Mouse (Mus musculus) liver, embryonic 16.5 days (tissue): ENCODE results near the gene Ppm1e. TPM values are rescaled to one million over a fixed set of nuclear protein-coding genes. Genes with fewer than 3 reads are reported as not detected.

ENCODE experiments used
- ATAC-seq: fragments of 200-750 bp; cut with Nextera tagmentation; 2 replicates; pipeline ENCODE4 v1.8.0; 2017; ENCODE audit warnings: low read depth, mild to moderate bottlenecking, moderate number of reproducible peaks, moderate library complexity
- H3K27ac ChIP-seq: fragments of 300-500 bp; sonication (generic); 2 replicates; pipeline ENCODE4 v1.5.1; 2014; ENCODE audit warnings: mild to moderate bottlenecking, low read length
- H3K27me3 ChIP-seq: fragments of 300-500 bp; sonication (generic); 2 replicates; pipeline ENCODE4 v1.6.1; 2014; ENCODE audit warnings: low read depth, low read length, mixed read lengths; ENCODE audit not compliant: control insufficient read depth, insufficient read depth
- H3K36me3 ChIP-seq: fragments of 300-500 bp; sonication (generic); 2 replicates; pipeline ENCODE4 v1.6.1; 2014; ENCODE audit warnings: mild to moderate bottlenecking; ENCODE audit not compliant: control insufficient read depth, insufficient read depth
- H3K4me1 ChIP-seq: fragments of 300-500 bp; sonication (generic); 2 replicates; pipeline ENCODE4 v1.6.1; 2014; ENCODE audit warnings: low read depth, low read length, mixed read lengths; ENCODE audit not compliant: control insufficient read depth
- H3K4me2 ChIP-seq: fragments of 300-500 bp; sonication (generic); 2 replicates; pipeline ENCODE4 v1.6.1; 2014; ENCODE audit warnings: low read depth, low read length, mixed read lengths
- H3K4me3 ChIP-seq: fragments of 300-500 bp; sonication (generic); 2 replicates; pipeline ENCODE4 v1.5.1; 2014; ENCODE audit warnings: low read depth, mild to moderate bottlenecking, low read length
- H3K9ac ChIP-seq: fragments of 300-500 bp; sonication (generic); 2 replicates; pipeline ENCODE4 v1.6.1; 2014; ENCODE audit warnings: low read depth, low read length
- H3K9me3 ChIP-seq: fragments of 300-500 bp; sonication (generic); replicated peaks from 2 replicates; pipeline ENCODE4 v1.6.1; 2016; ENCODE audit warnings: low read length; ENCODE audit not compliant: control insufficient read depth
- WGBS: fragments of 180-500 bp; shearing (Covaris S2); extraction: QIAGEN DNeasy Blood & Tissue Kit; methylation state at CpG from one replicate; pipeline ENCODE4 v1.1.7; 2014; ENCODE audit not compliant: insufficient replicate concordance; 5-methylcytosine and 5-hydroxymethylcytosine counted together
- polyA plus RNA-seq: library from polyadenylated mRNA; unstranded; fragments of >200 nt; fragmentation: Nextera tagmentation; extraction: Ambion mirVana; gene quantifications from 2 replicates; pipeline ENCODE4 v1.2.1, GENCODE M21; 2015

Ppm1e gene
- polyA plus RNA-seq, 1 experiment from 2014 or later: 1.6 TPM

- WGBS: 78% methylated on average over 9 of the region's 9 CpGs
- ATAC-seq: no peak
- H3K9ac ChIP-seq: no peak overlapping the region
- no peak overlapping the region for H3K4me3 ChIP-seq
- no peak overlapping the region for H3K27ac ChIP-seq
- no peaks in the 10 kb centered on the region for H3K4me1 ChIP-seq
- H3K9me3 ChIP-seq: no peaks in the 10 kb centered on the region
- H3K4me2 ChIP-seq: no peak overlapping the region
- no peaks in the 10 kb centered on the region for H3K36me3 ChIP-seq
- H3K27me3 ChIP-seq: no peaks in the 10 kb centered on the region
Measured at GRCm38 (mm10) chr11:87318956-87319708, 39.7 kb downstream of the Ppm1e start.

- Histone ChIP-seq H3K4me1 (peaks cover 6% of the 10 kb centered on the region), H3K4me2 (no peak overlapping the region), H3K4me3 (no peak overlapping the region), H3K27me3 (no peaks in the 10 kb centered on the region), H3K9me3 (no peaks in the 10 kb centered on the region), H3K36me3 (no peaks in the 10 kb centered on the region), H3K9ac (no peak overlapping the region), H3K27ac (no peak overlapping the region)
- no peak for ATAC-seq
- WGBS: 38% methylated on average over 3 of the region's 3 CpGs
Measured at GRCm38 (mm10) chr11:87313533-87313932, 45.3 kb downstream of the Ppm1e start.

- Histone ChIP-seq H3K9ac (no peak overlapping the region), H3K4me3 (no peak overlapping the region), H3K9me3 (no peaks in the 10 kb centered on the region), H3K4me1 (peaks cover 6% of the 10 kb centered on the region), H3K27me3 (no peaks in the 10 kb centered on the region), H3K27ac (no peak overlapping the region), H3K36me3 (no peaks in the 10 kb centered on the region), H3K4me2 (no peak overlapping the region; the same call in 1 of the 2 replicates)
- 53% methylated on average over 2 of the region's 2 CpGs for WGBS
- ATAC-seq: no peak
Measured at GRCm38 (mm10) chr11:87310309-87310708, 48.5 kb downstream of the Ppm1e start.

GRCm38 (mm10) chr11:87309329-87310074, 49.3 kb downstream of the Ppm1e start:
- Histone ChIP-seq H3K27me3 (no peaks in the 10 kb centered on the region), H3K27ac (peak overlapping the region; percentile 14), H3K4me1 (peaks cover 6% of the 10 kb centered on the region), H3K9me3 (no peaks in the 10 kb centered on the region), H3K36me3 (no peaks in the 10 kb centered on the region), H3K4me2 (no peak overlapping the region; the same call in 1 of the 2 replicates), H3K4me3 (no peak overlapping the region), H3K9ac (no peak overlapping the region)
- WGBS: 28% methylated on average over 8 of the region's 8 CpGs
- peak; percentile 78 for ATAC-seq

- no peak for ATAC-seq
- H3K27me3 ChIP-seq: no peaks in the 10 kb centered on the region
- H3K36me3 ChIP-seq: no peaks in the 10 kb centered on the region
- WGBS: 63% methylated on average over 5 of the region's 5 CpGs
- no peak overlapping the region for H3K4me2 ChIP-seq
- H3K4me1 ChIP-seq: no peaks in the 10 kb centered on the region
- H3K9me3 ChIP-seq: no peaks in the 10 kb centered on the region
- H3K9ac ChIP-seq: no peak overlapping the region
- H3K4me3 ChIP-seq: no peak overlapping the region
- no peak overlapping the region for H3K27ac ChIP-seq
Measured at GRCm38 (mm10) chr11:87299066-87299465, 59.8 kb downstream of the Ppm1e start.

GRCm38 (mm10) chr11:87296467-87296866, 62.4 kb downstream of the Ppm1e start:
- Histone ChIP-seq H3K4me1 (no peaks in the 10 kb centered on the region), H3K27ac (no peak overlapping the region), H3K36me3 (no peaks in the 10 kb centered on the region), H3K4me2 (no peak overlapping the region), H3K9me3 (no peaks in the 10 kb centered on the region), H3K27me3 (no peaks in the 10 kb centered on the region), H3K9ac (no peak overlapping the region), H3K4me3 (no peak overlapping the region)
- 79% methylated on average over 6 of the region's 6 CpGs for WGBS
- no peak for ATAC-seq

GRCm38 (mm10) chr11:87295636-87296035, 63.2 kb downstream of the Ppm1e start:
- 67% methylated on average over 2 of the region's 2 CpGs for WGBS

GRCm38 (mm10) chr11:87289313-87289712, 69.5 kb downstream of the Ppm1e start:
- H3K9ac ChIP-seq: no peak overlapping the region
- 78% methylated on average over 8 of the region's 8 CpGs for WGBS
- no peaks in the 10 kb centered on the region for H3K9me3 ChIP-seq
- H3K36me3 ChIP-seq: no peaks in the 10 kb centered on the region
- no peak for ATAC-seq
- no peak overlapping the region for H3K4me2 ChIP-seq
- H3K27ac ChIP-seq: no peak overlapping the region
- H3K4me3 ChIP-seq: no peak overlapping the region
- no peaks in the 10 kb centered on the region for H3K4me1 ChIP-seq
- no peaks in the 10 kb centered on the region for H3K27me3 ChIP-seq

More at GRCm38 (mm10) chr11:87295636-87296035, 63.2 kb downstream of the Ppm1e start:
- H3K27ac ChIP-seq: no peak overlapping the region
- no peaks in the 10 kb centered on the region for H3K9me3 ChIP-seq
- ATAC-seq: no peak
- H3K4me1 ChIP-seq: no peaks in the 10 kb centered on the region
- no peaks in the 10 kb centered on the region for H3K36me3 ChIP-seq
- no peaks in the 10 kb centered on the region for H3K27me3 ChIP-seq
- no peak overlapping the region for H3K9ac ChIP-seq
- H3K4me2 ChIP-seq: no peak overlapping the region
- H3K4me3 ChIP-seq: no peak overlapping the region

GRCm38 (mm10) chr11:87286194-87286593, 72.6 kb downstream of the Ppm1e start:
- H3K9me3 ChIP-seq: no peaks in the 10 kb centered on the region
- H3K4me1 ChIP-seq: no peaks in the 10 kb centered on the region; the same call in 1 of the 2 replicates
- H3K27ac ChIP-seq: no peak overlapping the region
- H3K4me3 ChIP-seq: no peak overlapping the region
- H3K9ac ChIP-seq: no peak overlapping the region
- WGBS: 69% methylated on average over 2 of the region's 2 CpGs
- no peak for ATAC-seq
- no peaks in the 10 kb centered on the region for H3K27me3 ChIP-seq
- no peak overlapping the region for H3K4me2 ChIP-seq
- H3K36me3 ChIP-seq: no peaks in the 10 kb centered on the region
